Mouse (Mus musculus) E14TG2a.4 (cell line): ENCODE data around the gene Gphb5.
"Not testable (repeated sequence)": the region's sequence is repeated elsewhere in the genome, so short reads cannot be mapped to it uniquely, and the experiment has no call there.

ENCODE experiments used
- H3K27me3 ChIP-seq: 2 replicates; pipeline ENCODE4 v1.6.1; 2014; ENCODE audit warnings: low read length, control low read depth; ENCODE audit not compliant: insufficient read depth
- H3K36me3 ChIP-seq: 2 replicates; pipeline ENCODE4 v1.6.1; 2014; ENCODE audit warnings: low read length, control low read depth; ENCODE audit not compliant: insufficient read depth
- H3K4me1 ChIP-seq: replicated peaks from 2 replicates; pipeline ENCODE4 v1.6.1; 2014; ENCODE audit warnings: low read depth, low read length, control low read depth
- H3K4me3 ChIP-seq: replicated peaks from 2 replicates; pipeline ENCODE4 v1.5.1; 2014; ENCODE audit warnings: mild to moderate bottlenecking, low read length
- H3K9me3 ChIP-seq: 2 replicates; pipeline ENCODE4 v1.6.1; 2014; ENCODE audit warnings: low read length, control low read depth
- CTCF ChIP-seq: conservative IDR thresholded peaks from 2 replicates; pipeline ENCODE4 v1.5.1; 2014; ENCODE audit warnings: low read length
- NANOG ChIP-seq: IDR thresholded peaks from 2 replicates; pipeline ENCODE4 v1.6.1; 2014; ENCODE audit warnings: borderline replicate concordance, low read length, mixed read lengths
- POU5F1 ChIP-seq: IDR thresholded peaks from 2 replicates; pipeline ENCODE4 v1.6.1; 2014; ENCODE audit warnings: low read length, borderline replicate concordance

The Gphb5 gene

DNA sequence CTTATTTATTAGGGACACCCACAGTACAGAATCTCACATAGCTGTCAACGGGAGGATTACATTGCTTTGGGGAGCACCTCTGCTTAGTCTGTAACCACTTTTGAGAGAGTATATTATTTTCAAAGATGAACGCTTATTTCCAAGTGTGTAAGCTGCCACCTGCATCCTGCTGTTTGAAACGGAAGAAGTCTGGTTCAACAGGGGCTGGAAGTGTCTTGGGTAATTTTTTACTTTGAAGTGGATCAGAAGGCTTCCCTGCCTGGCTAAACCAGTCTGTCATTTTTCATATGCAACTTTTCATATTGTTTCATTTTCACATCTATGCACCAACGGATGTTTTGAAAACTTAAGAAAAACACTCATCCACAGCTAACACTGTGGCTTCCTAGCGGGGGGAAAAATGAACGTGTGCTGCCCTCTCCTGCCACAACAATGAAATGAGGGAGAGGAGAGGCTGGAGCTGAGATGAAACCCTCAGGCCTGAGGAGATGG lies 32.9 kb upstream of the Gphb5 start:
- 0 out of 2 replicates have a peak, but pooled peaks cover 9% of the 10 kb centered on the region for H3K4me1 ChIP-seq
- no peak for TF ChIP-seq CTCF
- TF ChIP-seq POU5F1: no peak
- TF ChIP-seq NANOG: no peak
- H3K4me3 ChIP-seq: no peak overlapping the region
- no peaks in the 10 kb centered on the region for H3K9me3 ChIP-seq
- no peaks in the 10 kb centered on the region for H3K27me3 ChIP-seq
- peaks cover 27% of the 10 kb centered on the region for H3K36me3 ChIP-seq

DNA sequence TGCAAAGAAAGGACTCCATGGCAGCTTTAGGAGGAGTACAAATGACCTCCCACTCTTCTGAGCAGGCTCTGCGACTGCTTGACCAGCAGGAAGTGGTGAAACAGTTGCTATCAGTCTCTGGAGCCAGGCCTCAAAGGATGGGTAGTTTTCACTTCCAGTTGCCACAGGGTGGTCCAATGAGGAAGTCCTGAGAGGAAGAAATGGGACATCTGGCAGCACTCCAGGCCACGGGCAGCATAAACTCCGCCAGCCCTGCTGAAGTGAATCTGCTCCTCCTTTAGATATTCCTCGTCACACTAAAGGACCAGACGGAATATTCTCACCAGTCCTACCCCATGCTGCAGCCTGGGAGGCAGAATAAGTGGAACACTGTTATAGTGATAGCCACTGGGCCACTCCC lies 32.3 kb upstream of the Gphb5 start:
- Histone ChIP-seq H3K4me1 (0 out of 2 replicates have a peak, but pooled peaks cover 9% of the 10 kb centered on the region), H3K4me3 (no peak overlapping the region), H3K9me3 (no peaks in the 10 kb centered on the region), H3K27me3 (no peaks in the 10 kb centered on the region), H3K36me3 (peaks cover 27% of the 10 kb centered on the region)
- TF ChIP-seq CTCF (no peak), NANOG (no peak)

DNA sequence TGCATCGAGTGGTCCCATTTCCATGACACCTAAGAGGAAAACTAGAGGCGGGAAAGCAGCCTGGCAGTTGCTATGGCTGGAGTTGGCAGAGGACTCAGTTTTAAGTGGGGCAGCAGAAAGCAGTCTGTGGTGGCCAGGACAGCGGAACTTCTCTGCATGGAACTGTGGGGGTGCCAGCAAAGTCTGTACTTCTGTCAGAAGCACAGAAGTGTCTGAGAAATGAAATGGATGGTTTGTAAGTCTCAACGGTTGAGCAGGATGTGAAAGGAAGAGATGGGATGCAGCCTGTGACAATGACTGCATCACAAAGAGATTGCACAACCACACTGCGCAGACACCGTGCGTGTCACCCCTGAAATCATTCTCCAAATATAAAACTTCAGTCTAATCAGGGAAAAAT lies 29.7 kb upstream of the Gphb5 start:
- H3K36me3 ChIP-seq: peaks cover 2% of the 10 kb centered on the region
- H3K9me3 ChIP-seq: no peaks in the 10 kb centered on the region
- TF ChIP-seq NANOG: no peak
- no peak for TF ChIP-seq POU5F1
- no peak overlapping the region for H3K4me3 ChIP-seq
- H3K4me1 ChIP-seq: 0 out of 2 replicates have a peak, but pooled peaks cover 9% of the 10 kb centered on the region
- no peaks in the 10 kb centered on the region for H3K27me3 ChIP-seq

DNA sequence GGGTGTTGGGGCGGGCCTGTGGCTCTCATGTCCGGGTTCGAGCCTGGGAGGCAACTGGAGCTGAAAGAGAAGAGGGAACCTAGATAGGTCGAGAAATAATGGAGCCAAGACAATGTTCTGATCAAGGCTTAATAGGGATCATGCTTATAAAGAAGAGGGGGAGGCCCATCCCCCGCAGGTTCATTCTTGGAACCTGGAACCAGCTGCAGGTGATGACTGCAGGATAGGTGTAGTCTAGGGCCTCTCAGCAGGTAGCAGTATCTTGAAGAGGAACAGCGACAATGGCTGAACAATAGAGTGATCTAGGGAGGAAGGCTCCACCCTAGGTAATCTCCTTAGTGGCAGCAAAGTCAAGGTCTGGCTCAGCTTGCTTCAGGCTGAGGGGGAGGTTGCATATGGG lies 15.8 kb upstream of the Gphb5 start:
- Histone ChIP-seq H3K4me1 (peaks cover 11% of the 10 kb centered on the region), H3K9me3 (peaks cover 16% of the 10 kb centered on the region)
- not testable (repeated sequence) for H3K36me3 ChIP-seq, H3K27me3 ChIP-seq, H3K4me3 ChIP-seq
- TF ChIP-seq NANOG: peak; percentile 71; the same call in 1 of the 2 replicates

DNA sequence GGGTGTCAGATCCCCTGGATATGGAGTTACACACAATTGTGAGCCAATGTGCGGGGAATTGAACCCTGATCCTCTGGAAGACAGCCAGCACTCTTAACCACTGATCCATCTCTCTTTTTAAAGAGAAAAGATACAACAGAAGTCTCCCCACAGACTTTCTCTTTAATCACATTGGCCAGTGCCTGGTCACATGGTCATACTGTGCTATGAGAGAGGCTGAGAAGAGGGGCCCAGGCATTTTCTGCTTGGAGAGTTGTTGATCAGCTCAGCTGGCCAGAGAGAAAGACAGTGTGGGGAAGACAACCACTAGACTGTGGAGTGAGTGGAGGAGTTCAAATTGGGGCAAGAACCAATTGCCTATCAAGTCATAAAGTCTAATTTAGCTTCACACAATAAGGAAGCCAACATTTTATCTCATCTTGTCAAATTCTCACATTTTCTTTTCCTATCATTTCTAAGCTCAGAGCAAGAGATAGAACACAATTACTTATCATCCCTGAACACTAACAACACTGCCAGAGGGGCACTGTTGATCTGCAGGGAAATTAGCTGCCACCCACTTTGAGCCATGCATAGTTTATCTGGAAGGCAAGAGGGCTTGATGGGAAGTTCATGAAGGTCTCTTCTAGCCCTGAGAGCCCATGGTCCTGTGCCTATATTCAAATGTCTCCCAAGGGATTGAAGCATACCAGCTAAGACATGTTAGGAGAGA lies 13.3 kb upstream of the Gphb5 start:
- no peaks in the 10 kb centered on the region for H3K36me3 ChIP-seq
- TF ChIP-seq CTCF (no peak), POU5F1 (no peak), NANOG (no peak)
- H3K4me1 ChIP-seq: peaks cover 11% of the 10 kb centered on the region
- no peak overlapping the region for H3K4me3 ChIP-seq
- no peaks in the 10 kb centered on the region for H3K27me3 ChIP-seq
- peaks cover 16% of the 10 kb centered on the region for H3K9me3 ChIP-seq

DNA sequence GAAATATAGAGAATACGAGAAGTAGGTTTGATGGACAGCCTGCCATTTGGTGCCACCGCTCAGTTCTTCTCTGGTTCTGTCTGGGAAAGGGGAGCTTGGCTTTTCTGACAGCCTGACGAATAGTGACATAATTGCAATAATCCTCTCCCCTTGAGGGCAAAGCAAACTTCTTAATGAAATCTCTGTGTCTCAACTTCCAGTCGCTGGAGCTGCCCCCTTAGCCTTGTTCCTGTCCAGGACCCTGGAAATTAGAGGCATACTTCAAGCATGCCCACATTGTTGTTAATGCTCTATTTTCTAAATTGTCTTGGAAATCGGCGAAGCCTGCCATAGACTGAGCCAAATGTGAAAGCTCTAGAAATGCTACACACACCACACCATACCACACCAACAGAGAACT lies 12.1 kb upstream of the Gphb5 start:
- TF ChIP-seq POU5F1: no peak
- no peak for TF ChIP-seq CTCF
- TF ChIP-seq NANOG: no peak
- Histone ChIP-seq H3K27me3 (no peaks in the 10 kb centered on the region), H3K9me3 (peaks cover 16% of the 10 kb centered on the region), H3K36me3 (no peaks in the 10 kb centered on the region), H3K4me3 (no peak overlapping the region), H3K4me1 (peaks cover 11% of the 10 kb centered on the region)

DNA sequence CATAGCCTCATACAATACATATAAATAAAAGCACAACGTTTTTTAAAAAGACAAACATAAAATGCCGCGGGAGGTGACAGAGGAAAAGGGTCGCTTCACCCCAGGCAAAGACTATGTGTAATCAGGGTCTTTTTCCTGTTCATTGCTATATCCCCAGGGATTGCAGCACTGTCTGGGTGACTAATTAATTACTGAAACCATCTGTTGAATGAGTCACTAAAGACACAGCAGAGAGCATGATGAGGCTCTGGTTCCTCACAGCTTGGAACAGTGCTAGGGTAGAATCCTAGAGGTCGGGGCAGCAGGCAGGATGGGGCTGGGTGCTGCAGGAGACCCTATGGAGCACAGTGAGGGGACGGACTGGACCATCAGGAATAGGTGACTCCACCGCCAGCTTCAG lies 9.3 kb upstream of the Gphb5 start:
- Histone ChIP-seq H3K27me3 (no peaks in the 10 kb centered on the region), H3K9me3 (no peaks in the 10 kb centered on the region), H3K36me3 (no peaks in the 10 kb centered on the region), H3K4me3 (no peak overlapping the region), H3K4me1 (no peaks in the 10 kb centered on the region)
- TF ChIP-seq CTCF (no peak), POU5F1 (no peak), NANOG (no peak)

DNA sequence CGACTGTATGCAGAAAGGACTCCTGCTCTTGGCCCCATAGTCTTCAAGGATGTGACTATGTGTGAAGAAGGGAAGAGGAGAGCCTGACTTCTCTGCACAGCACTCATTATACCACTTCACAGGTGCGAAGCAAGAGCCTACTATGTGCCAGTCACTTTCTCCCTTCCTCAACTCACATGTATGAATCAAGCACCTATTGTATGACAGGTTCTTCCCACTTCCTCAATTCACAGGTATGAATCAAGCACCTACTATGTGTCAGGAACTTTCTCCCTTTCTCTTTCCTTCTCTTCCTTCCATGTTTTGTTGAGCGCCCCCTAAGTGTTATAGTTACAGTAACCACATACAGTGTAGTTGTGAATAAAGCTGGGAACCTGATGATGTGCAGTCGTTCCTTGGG lies 8.2 kb upstream of the Gphb5 start:
- Histone ChIP-seq H3K9me3 (no peaks in the 10 kb centered on the region), H3K4me3 (no peak overlapping the region), H3K27me3 (no peaks in the 10 kb centered on the region), H3K4me1 (no peaks in the 10 kb centered on the region), H3K36me3 (no peaks in the 10 kb centered on the region)
- TF ChIP-seq CTCF: no peak
- TF ChIP-seq POU5F1: no peak
- TF ChIP-seq NANOG: no peak

DNA sequence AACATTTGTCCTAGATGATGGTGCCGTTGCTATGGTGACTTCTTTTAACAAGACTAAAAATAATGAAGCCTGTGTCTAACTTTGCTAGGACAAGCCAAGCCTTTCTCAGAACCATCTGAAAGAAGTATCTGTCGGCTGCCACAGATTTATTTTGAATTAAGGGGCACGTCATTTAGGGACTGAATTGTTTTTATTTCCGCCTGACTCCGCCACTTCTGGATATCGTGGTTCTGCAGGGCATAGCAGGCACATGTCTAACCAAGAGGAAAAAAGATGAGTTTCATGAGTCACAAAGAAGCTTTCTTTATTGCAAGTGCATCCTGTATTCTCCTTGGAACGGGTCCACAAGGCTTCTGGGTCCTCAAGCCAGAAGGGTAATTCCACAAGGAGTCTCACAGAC lies 7.8 kb upstream of the Gphb5 start:
- no peaks in the 10 kb centered on the region for H3K36me3 ChIP-seq
- no peaks in the 10 kb centered on the region for H3K4me1 ChIP-seq
- H3K27me3 ChIP-seq: no peaks in the 10 kb centered on the region
- no peak overlapping the region for H3K4me3 ChIP-seq
- no peaks in the 10 kb centered on the region for H3K9me3 ChIP-seq
- no peak for TF ChIP-seq POU5F1
- no peak for TF ChIP-seq CTCF
